Comparison of ENCODE assay signal across 20 mouse cellular contexts in the genomic region with DNA sequence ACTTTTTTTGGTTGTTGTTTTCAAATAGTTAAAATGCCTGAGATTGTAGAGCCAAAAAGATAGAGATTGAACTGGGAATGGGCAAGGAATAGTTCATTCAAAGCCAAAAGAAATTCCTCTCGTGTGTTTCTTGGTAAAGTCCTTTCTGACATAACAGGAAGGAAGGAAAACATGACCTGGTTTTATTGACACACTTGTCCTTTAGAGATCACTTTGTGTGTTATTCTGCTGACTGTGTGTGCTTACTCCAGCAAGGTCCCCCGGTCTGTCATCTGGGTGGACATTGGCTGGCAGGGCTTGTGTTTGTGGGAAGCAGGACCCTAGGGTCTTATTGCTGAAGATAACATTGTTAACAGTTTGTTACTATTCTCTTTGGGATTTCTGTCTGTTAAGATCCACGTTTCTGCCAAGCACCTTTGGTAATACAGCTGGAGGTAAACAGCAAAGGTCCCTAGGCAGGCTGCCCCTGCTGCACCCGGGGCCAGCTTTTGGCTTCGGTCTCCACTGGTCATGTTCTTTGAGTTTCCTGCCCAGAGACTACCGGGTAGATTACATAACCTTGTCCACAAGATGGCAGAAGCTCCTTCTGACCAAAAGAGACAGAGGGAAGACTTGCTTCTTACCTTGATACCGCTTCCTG. TPM values are rescaled to one million over a fixed set of nuclear protein-coding genes. Genes with fewer than 3 reads are reported as not detected.
DNase-seq lines count a peak whose midpoint lies in the region; ATAC-seq and TF ChIP-seq lines count a peak whose summit lies in the region.
"Had no signal": no experiment of that assay in that cellular context is flagged by ENCODE, and none has a peak within 500 bp of the region (broad histone marks: within the 10 kb centered on the region; RNA-seq: fewer than 3 reads in every experiment).

No protein-coding gene starts in this region.

- no peak for ATAC-seq in liver, embryonic 14.5 days (ENCODE audit: insufficient read depth)
- peak; percentile 88 for ATAC-seq in liver, postnatal 0 days

- no peak overlapping the region for H3K27ac ChIP-seq in liver, embryonic 14.5 days
- peak overlapping the region; percentile 88 for H3K27ac ChIP-seq in liver, postnatal 0 days (ENCODE audit: low read depth)
- H3K27ac ChIP-seq: embryonic facial prominence, embryonic 13.5 days; heart, adult 2 months; hindbrain, embryonic 14.5 days; midbrain, embryonic 12.5 days; neural tube, embryonic 15.5 days had no signal

- TF ChIP-seq CTCF in liver, embryonic 14.5 days (IDR thresholded peaks at IDR 0.05; ENCODE audit: low read depth): peak; percentile 16; the same call in 1 of the 2 replicates
- TF ChIP-seq CTCF in liver, postnatal 0 days (IDR thresholded peaks at IDR 0.05; ENCODE audit: low read depth): peak; percentile 41

- peaks cover 24% of the 10 kb centered on the region for H3K36me3 ChIP-seq in liver, embryonic 14.5 days (replicated peaks; ENCODE audit: control insufficient read depth, insufficient read depth, low read depth)
- H3K36me3 ChIP-seq in liver, postnatal 0 days (replicated peaks; ENCODE audit: insufficient read depth, low read length): peaks cover 39% of the 10 kb centered on the region

- H3K27me3 ChIP-seq in liver, embryonic 14.5 days (ENCODE audit: control insufficient read depth, insufficient read depth, low read length): no peaks in the 10 kb centered on the region
- no peaks in the 10 kb centered on the region for H3K27me3 ChIP-seq in liver, postnatal 0 days (ENCODE audit: insufficient read depth, low read length)
- H3K27me3 ChIP-seq: embryonic facial prominence, embryonic 13.5 days; midbrain, embryonic 12.5 days; neural tube, embryonic 15.5 days had no signal

- no peak overlapping the region for H3K4me3 ChIP-seq in liver, embryonic 14.5 days (ENCODE audit: insufficient read depth in 1 of 2, low read depth in 2 of 2, low read length in 2 of 2)
- H3K4me3 ChIP-seq in liver, postnatal 0 days (ENCODE audit: low read depth, low read length): no peak overlapping the region
- H3K4me3 ChIP-seq: embryonic facial prominence, embryonic 13.5 days; heart, adult 2 months; midbrain, embryonic 12.5 days; myocyte; neural tube, embryonic 15.5 days had no signal

- DNase-seq in adrenal gland, postnatal 10 days: peak; percentile 39
- no peak for DNase-seq in adrenal gland, postnatal 4 days (ENCODE audit: low spot score in 2 of 2)
- DNase-seq in heart, postnatal 10 days: peak; percentile 8 to 13
- no peak for DNase-seq in heart, adult 8-10 months (ENCODE audit: low spot score)
- DNase-seq in liver, embryonic 14.5 days (ENCODE audit: low read depth in 3 of 3, low spot score in 3 of 3): no peak
- DNase-seq in liver: no peak
- DNase-seq in liver, postnatal 0 days: peak; percentile 41
- no peak for DNase-seq in embryo, embryonic 10 days (ENCODE audit: low spot score)
- DNase-seq: adrenal gland, postnatal 25 days; cerebellum, adult 8-10 months; kidney, adult 18-20 months; kidney, postnatal 4 days; right cerebral cortex, postnatal 25 days had no signal

- no peak overlapping the region for H3K9ac ChIP-seq in liver, embryonic 14.5 days (replicated peaks)
- no peak overlapping the region for H3K9ac ChIP-seq in liver, postnatal 0 days (replicated peaks)
- H3K9ac ChIP-seq: embryonic facial prominence, embryonic 13.5 days; hindbrain, embryonic 14.5 days; midbrain, embryonic 12.5 days; neural tube, embryonic 15.5 days had no signal

- no peak for TF ChIP-seq EP300 in liver, embryonic 14.5 days (IDR thresholded peaks at IDR 0.05; ENCODE audit: low read depth)
- TF ChIP-seq EP300 in liver, postnatal 0 days (IDR thresholded peaks at IDR 0.05; ENCODE audit: low read depth): no peak

- no peaks in the 10 kb centered on the region for H3K9me3 ChIP-seq in liver, embryonic 14.5 days (ENCODE audit: control insufficient read depth, low read length)
- no peaks in the 10 kb centered on the region for H3K9me3 ChIP-seq in liver, postnatal 0 days (ENCODE audit: low read length)
- H3K9me3 ChIP-seq: embryonic facial prominence, embryonic 13.5 days; midbrain, embryonic 12.5 days; neural tube, embryonic 15.5 days had no signal

- no peak overlapping the region for H3K4me2 ChIP-seq in liver, embryonic 14.5 days (ENCODE audit: low read depth)
- H3K4me2 ChIP-seq in liver, postnatal 0 days (ENCODE audit: low read depth, low read length): no peak overlapping the region
- H3K4me2 ChIP-seq: embryonic facial prominence, embryonic 13.5 days; hindbrain, embryonic 14.5 days; midbrain, embryonic 12.5 days; neural tube, embryonic 15.5 days had no signal

- WGBS in liver, embryonic 14.5 days (ENCODE audit: insufficient replicate concordance): 69% methylated on average over 7 of the region's 7 CpGs
- WGBS in liver, postnatal 0 days (ENCODE audit: insufficient replicate concordance): 52% methylated on average over 7 of the region's 7 CpGs

- no peaks in the 10 kb centered on the region for H3K4me1 ChIP-seq in liver, embryonic 14.5 days (replicated peaks; ENCODE audit: control insufficient read depth in 2 of 2, insufficient read depth in 2 of 2, low read length in 1 of 2)
- H3K4me1 ChIP-seq in liver, postnatal 0 days (ENCODE audit: insufficient read depth): peaks cover 5% of the 10 kb centered on the region
- H3K4me1 ChIP-seq: embryonic facial prominence, embryonic 13.5 days; midbrain, embryonic 12.5 days; neural tube, embryonic 15.5 days had no signal

- intact Hi-C loops in heart, postnatal 10 days (cut with DNase I): no loop called here

RNA-seq across cellular contexts. Expression of a gene that starts 23.6 kb away (rescaled TPM):
- total RNA-seq in adrenal gland, postnatal 10 days (2021): 10 to 100 TPM; 19.4 to 19.6 TPM
- 10 to 100 TPM; 20.2 to 22.8 TPM for total RNA-seq in adrenal gland, postnatal 4 days (2021)
- 1 to 10 TPM in 1 of 2 experiments, under 1 TPM in 1; 0.60 to 1.3 TPM for total RNA-seq in heart, postnatal 10 days (2021)
- under 1 TPM; 0.57 to 0.75 (median 0.59) TPM for total RNA-seq in heart, adult 8-10 months (2022)
- polyA plus RNA-seq in liver, embryonic 14.5 days (2012; rRNA removed): 2.4 and 2.7 TPM in 2 replicates
- polyA plus RNA-seq in liver, embryonic 14.5 days (2014; fragmentation: Nextera tagmentation; extraction: Ambion mirVana): 1.6 and 3.0 TPM in 2 replicates
- polyA plus RNA-seq in liver, postnatal 0 days (2015; fragmentation: Nextera tagmentation; extraction: Ambion mirVana): 1.3 and 2.0 TPM in 2 replicates
- total RNA-seq: left cerebral cortex, postnatal 14 days had no signal
- polyA plus RNA-seq: myocyte had no signal

RNA-seq across cellular contexts. Expression of a gene that starts 50.2 kb away (rescaled TPM):
- total RNA-seq in adrenal gland, postnatal 10 days (2021): 10 to 100 TPM; 60.4 to 67.4 TPM
- 10 to 100 TPM; 82.3 to 93.3 TPM for total RNA-seq in adrenal gland, postnatal 4 days (2021)
- total RNA-seq in heart, postnatal 10 days (2021): 10 to 100 TPM; 54.8 to 64.8 TPM
- total RNA-seq in heart, adult 8-10 months (2022): 10 to 100 TPM; 27.6 to 31.0 (median 28.0) TPM
- 10.3 and 16.2 TPM in 2 replicates for polyA plus RNA-seq in liver, embryonic 14.5 days (2012; rRNA removed)
- polyA plus RNA-seq in liver, embryonic 14.5 days (2014; fragmentation: Nextera tagmentation; extraction: Ambion mirVana): 34.7 and 37.1 TPM in 2 replicates
- polyA plus RNA-seq in liver, postnatal 0 days (2015; fragmentation: Nextera tagmentation; extraction: Ambion mirVana): 34.2 and 34.6 TPM in 2 replicates

Comparison
In these comparisons a context has a peak if more than half of its experiments do, and no peak if none do; other contexts are left out.
1. DNase-seq: peak in adrenal gland, postnatal 10 days (single experiment), heart, postnatal 10 days (2 of 2) and liver, postnatal 0 days (single experiment); none in adrenal gland, postnatal 4 days (0 of 2), heart, adult 8-10 months (single experiment), liver, embryonic 14.5 days (0 of 3), liver (single experiment) and embryo, embryonic 10 days (single experiment).
2. RNA of a gene that starts 23.6 kb away (total RNA-seq): 20.2 to 22.8 TPM in adrenal gland, postnatal 4 days and 19.4 to 19.6 TPM in adrenal gland, postnatal 10 days; 0.60 to 1.3 TPM in heart, postnatal 10 days and 0.57 to 0.75 TPM in heart, adult 8-10 months; every median in the first group is over 4 times any median in the second.